In genomic region chr3:50381160-50381860, GRCm38 (mm10) we compare ENCODE assay signal across 8 mouse cellular contexts.
DNase-seq lines count a peak whose midpoint lies in the region; ATAC-seq and TF ChIP-seq lines count a peak whose summit lies in the region.

No protein-coding gene starts in this region.

- H3K4me3 ChIP-seq in intestine, postnatal 0 days (ENCODE audit: low read depth, low read length), result peak overlapping the region; percentile 40
- H3K4me3 ChIP-seq in midbrain, embryonic 10.5 days, result peak overlapping the region; percentile 46

- peak overlapping the region; percentile 34; the same call in 1 of the 2 replicates for H3K9ac ChIP-seq in intestine, postnatal 0 days (ENCODE audit: low read depth, low read length)

- peak; percentile 91 for DNase-seq in adrenal gland, postnatal 10 days
- peak; percentile 83 for DNase-seq in embryo, embryonic 11.5 days (ENCODE audit: low read depth, low spot score)
- peak; percentile 26 for DNase-seq in gonadal fat pad, adult 2 months (ENCODE audit: low read depth)
- peak; percentile 76 to 85 for DNase-seq in left cerebral cortex, postnatal 36 days (ENCODE audit: low spot score in 2 of 2)
- peak; percentile 82 for DNase-seq in midbrain, embryonic 10.5 days (ENCODE audit: low spot score)
- DNase-seq in spleen, adult 12 weeks (ENCODE audit: low spot score), result peak; percentile 23

- intact Hi-C loops in left cerebral cortex, postnatal 36 days (cut with DNase I), result loop anchor here (5.0 to 10.0 kb wide), 3 partner anchors 79 to 743 kb away; no protein-coding TSS in a partner anchor

- WGBS in intestine, postnatal 0 days, result 19% methylated on average over 10 of the region's 10 CpGs
- WGBS in midbrain, embryonic 10.5 days, result 28% methylated on average over 10 of the region's 10 CpGs

- H3K4me2 ChIP-seq in intestine, postnatal 0 days (replicated peaks; ENCODE audit: low read depth), result peak overlapping the region; percentile 67

- H3K27me3 ChIP-seq in intestine, postnatal 0 days (replicated peaks; ENCODE audit: control insufficient read depth, insufficient read depth, low read length), result no peaks in the 10 kb centered on the region
- H3K27me3 ChIP-seq in midbrain, embryonic 10.5 days (ENCODE audit: low read depth, poor library complexity, severe bottlenecking), result peaks cover 19% of the 10 kb centered on the region

- H3K4me1 ChIP-seq in intestine, postnatal 0 days (replicated peaks; ENCODE audit: control insufficient read depth, insufficient read depth, low read length), result no peaks in the 10 kb centered on the region
- peaks cover 18% of the 10 kb centered on the region for H3K4me1 ChIP-seq in midbrain, embryonic 10.5 days

- TF ChIP-seq CTCF in intestine, postnatal 0 days (IDR thresholded peaks at IDR 0.05; ENCODE audit: low read depth), result peak; percentile 91

- ATAC-seq in intestine, postnatal 0 days, result 0 out of 2 replicates have a peak, but pooled peaks have one; percentile 53
- ATAC-seq in erythroblast, adult 5-6 weeks (replicated peaks; ENCODE audit: low FRiP score, poor library complexity, severe bottlenecking), result no peak

- no peaks in the 10 kb centered on the region for H3K36me3 ChIP-seq in intestine, postnatal 0 days (ENCODE audit: control insufficient read depth, insufficient read depth)
- H3K36me3 ChIP-seq in midbrain, embryonic 10.5 days, result no peaks in the 10 kb centered on the region

- H3K9me3 ChIP-seq in intestine, postnatal 0 days (ENCODE audit: control insufficient read depth), result no peaks in the 10 kb centered on the region
- H3K9me3 ChIP-seq in midbrain, embryonic 10.5 days (replicated peaks), result no peaks in the 10 kb centered on the region

- no peak overlapping the region for H3K27ac ChIP-seq in intestine, postnatal 0 days (ENCODE audit: low read depth, low read length)
- peak overlapping the region; percentile 64 for H3K27ac ChIP-seq in midbrain, embryonic 10.5 days (replicated peaks)

Comparison
In these comparisons a context has a peak if more than half of its experiments do, and no peak if none do; other contexts are left out.
1. DNase-seq: peak in every context shown above with its lines; median percentile 91 in adrenal gland, postnatal 10 days; 83 in embryo, embryonic 11.5 days; 82 in midbrain, embryonic 10.5 days; 80 in left cerebral cortex, postnatal 36 days; 26 in gonadal fat pad, adult 2 months; 23 in spleen, adult 12 weeks.